Mouse (Mus musculus): Measurements from ENCODE around the gene Wdfy4. TPM values are rescaled to one million over a fixed set of nuclear protein-coding genes. Genes with fewer than 3 reads are reported as not detected.

Wdfy4 gene
- polyA plus RNA-seq (2015; fragmentation: Nextera tagmentation; extraction: Ambion mirVana): 1.2 and 2.1 TPM in 2 replicates

- H3K36me3 ChIP-seq (replicated peaks): no peaks in the 10 kb centered on the region
- no peak within 1 kb of the TSS; the same call in 1 of the 2 replicates for H3K27ac ChIP-seq (replicated peaks)
- no peak within 1 kb of the TSS for H3K9ac ChIP-seq
- no peaks in the 10 kb centered on the region for H3K9me3 ChIP-seq (replicated peaks)
- 26% methylated on average over 11 of the region's 11 CpGs for WGBS (ENCODE audit: insufficient replicate concordance)
- no peaks in the 10 kb centered on the region for H3K27me3 ChIP-seq
- H3K4me1 ChIP-seq (replicated peaks): no peaks in the 10 kb centered on the region
- peak; percentile 25; the same call in 1 of the 2 replicates for ATAC-seq (ENCODE audit: insufficient read depth)
- H3K4me2 ChIP-seq: peak within 1 kb of the TSS; percentile 37
- peak within 1 kb of the TSS; percentile 39 for H3K4me3 ChIP-seq (replicated peaks)
Measured at GRCm38 (mm10) chr14:33185068-33185800, at the start of gene Wdfy4. Wdfy4 (minus strand) TSS chr14:33185508.

GRCm38 (mm10) chr14:33232048-33232447 lies 46.7 kb upstream of the Wdfy4 start:
- no peaks in the 10 kb centered on the region for H3K4me1 ChIP-seq (replicated peaks)
- WGBS (ENCODE audit: insufficient replicate concordance): 18% methylated on average over 5 of the region's 5 CpGs
- no peak for ATAC-seq (ENCODE audit: insufficient read depth)
- H3K9me3 ChIP-seq (replicated peaks): no peaks in the 10 kb centered on the region
- H3K4me2 ChIP-seq: no peak overlapping the region
- H3K4me3 ChIP-seq (replicated peaks): no peak overlapping the region
- H3K9ac ChIP-seq: no peak overlapping the region
- no peak overlapping the region for H3K27ac ChIP-seq (replicated peaks)
- H3K27me3 ChIP-seq: no peaks in the 10 kb centered on the region
- no peaks in the 10 kb centered on the region for H3K36me3 ChIP-seq (replicated peaks)

DNA sequence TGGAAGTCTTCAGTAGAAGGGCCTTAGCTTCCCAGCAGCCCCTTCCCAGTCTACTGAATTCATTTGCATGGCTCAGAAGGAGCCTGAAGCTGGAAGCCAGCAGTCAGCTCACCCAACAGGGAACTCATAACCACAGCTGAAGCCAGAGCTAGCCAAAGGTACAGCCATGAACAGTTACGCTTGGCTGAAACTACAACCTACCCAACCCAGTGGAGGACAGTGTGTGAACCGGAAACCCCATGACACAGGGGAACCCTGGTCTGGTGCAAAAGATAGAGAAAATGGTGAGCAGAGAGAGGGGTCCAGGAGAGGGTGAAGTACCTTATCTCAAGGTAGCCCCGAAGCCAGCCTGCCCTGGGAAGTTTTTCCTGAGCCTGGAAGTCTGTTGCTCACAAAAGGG lies 46.0 kb upstream of the Wdfy4 start:
- H3K36me3 ChIP-seq (replicated peaks): no peaks in the 10 kb centered on the region
- WGBS (ENCODE audit: insufficient replicate concordance): 31% methylated on average over 3 of the region's 3 CpGs
- H3K9ac ChIP-seq: no peak overlapping the region
- H3K27me3 ChIP-seq: no peaks in the 10 kb centered on the region
- no peaks in the 10 kb centered on the region for H3K4me1 ChIP-seq (replicated peaks)
- ATAC-seq (ENCODE audit: insufficient read depth): no peak
- H3K27ac ChIP-seq (replicated peaks): no peak overlapping the region
- H3K4me3 ChIP-seq (replicated peaks): no peak overlapping the region
- H3K4me2 ChIP-seq: no peak overlapping the region
- no peaks in the 10 kb centered on the region for H3K9me3 ChIP-seq (replicated peaks)

DNA sequence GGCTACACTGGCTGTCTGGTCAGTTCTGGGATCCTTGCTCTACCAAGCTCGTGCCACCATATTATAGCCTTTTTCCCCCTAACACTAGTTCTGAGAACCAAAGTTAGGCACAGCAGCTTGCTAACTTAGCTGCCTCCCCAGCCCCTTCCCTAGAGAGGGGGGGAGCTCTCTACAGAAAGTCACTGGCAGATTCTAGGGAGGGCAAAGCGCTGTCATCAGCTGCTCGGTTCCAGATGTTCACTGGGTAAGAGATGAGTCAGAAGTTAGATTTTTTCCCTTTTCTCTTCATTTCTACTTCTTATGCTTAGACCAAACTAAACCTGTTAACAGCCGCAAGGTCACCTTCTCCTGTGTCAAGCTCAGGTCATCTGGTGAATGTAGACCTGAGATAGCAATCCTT lies 45.4 kb upstream of the Wdfy4 start:
- no peaks in the 10 kb centered on the region for H3K36me3 ChIP-seq (replicated peaks)
- H3K27me3 ChIP-seq: no peaks in the 10 kb centered on the region
- H3K4me3 ChIP-seq (replicated peaks): no peak overlapping the region
- H3K4me1 ChIP-seq (replicated peaks): no peaks in the 10 kb centered on the region
- H3K27ac ChIP-seq (replicated peaks): no peak overlapping the region
- 59% methylated on average over 4 of the region's 4 CpGs for WGBS (ENCODE audit: insufficient replicate concordance)
- no peak overlapping the region for H3K4me2 ChIP-seq
- no peak overlapping the region for H3K9ac ChIP-seq
- H3K9me3 ChIP-seq (replicated peaks): no peaks in the 10 kb centered on the region
- ATAC-seq (ENCODE audit: insufficient read depth): no peak

DNA sequence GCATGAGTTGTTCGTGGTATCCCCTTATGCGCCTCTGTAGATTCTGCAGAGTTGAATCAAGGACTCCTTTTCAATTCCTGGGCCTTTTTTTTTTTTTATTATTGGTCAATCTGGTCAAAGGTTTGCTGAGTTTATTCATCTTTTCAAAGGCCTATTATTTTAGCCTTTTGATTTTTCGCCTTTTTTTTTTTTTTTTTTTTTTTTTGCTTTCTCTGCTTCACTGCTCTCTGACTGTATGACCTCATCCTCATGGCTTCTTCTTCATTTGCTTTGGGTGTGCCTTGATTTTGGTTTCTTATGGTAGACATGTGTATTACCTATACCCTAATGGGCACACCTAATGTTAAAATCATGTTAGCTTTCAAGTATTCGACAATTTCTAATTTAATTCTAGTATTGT lies 39.9 kb upstream of the Wdfy4 start:
- Histone ChIP-seq H3K36me3 (replicated peaks) (no peaks in the 10 kb centered on the region), H3K27me3 (no peaks in the 10 kb centered on the region), H3K4me3 (replicated peaks) (no peak overlapping the region), H3K4me1 (replicated peaks) (no peaks in the 10 kb centered on the region), H3K9me3 (replicated peaks) (no peaks in the 10 kb centered on the region), H3K4me2 (no peak overlapping the region), H3K27ac (replicated peaks) (no peak overlapping the region), H3K9ac (no peak overlapping the region)
- 52% methylated on average over 4 of the region's 4 CpGs for WGBS (ENCODE audit: insufficient replicate concordance)
- ATAC-seq (ENCODE audit: insufficient read depth): no peak

- Histone ChIP-seq H3K27me3 (peaks cover 19% of the 10 kb centered on the region), H3K4me3 (replicated peaks) (no peak overlapping the region), H3K4me1 (replicated peaks) (peaks cover 16% of the 10 kb centered on the region), H3K4me2 (no peak overlapping the region), H3K36me3 (replicated peaks) (no peaks in the 10 kb centered on the region), H3K9me3 (replicated peaks) (no peaks in the 10 kb centered on the region), H3K9ac (no peak overlapping the region), H3K27ac (replicated peaks) (no peak overlapping the region)
- no peak for ATAC-seq (ENCODE audit: insufficient read depth)
- 57% methylated on average over 19 of the region's 19 CpGs for WGBS (ENCODE audit: insufficient replicate concordance)
Measured at GRCm38 (mm10) chr14:33216343-33217208, 31.3 kb upstream of the Wdfy4 start.

GRCm38 (mm10) chr14:33215163-33215562 lies 29.9 kb upstream of the Wdfy4 start:
- no peak overlapping the region for H3K4me3 ChIP-seq (replicated peaks)
- no peak overlapping the region for H3K4me2 ChIP-seq
- H3K4me1 ChIP-seq (replicated peaks): peaks cover 16% of the 10 kb centered on the region
- H3K9me3 ChIP-seq (replicated peaks): no peaks in the 10 kb centered on the region
- H3K27ac ChIP-seq (replicated peaks): no peak overlapping the region
- no peak for ATAC-seq (ENCODE audit: insufficient read depth)
- 35% methylated on average over 1 of the region's 1 CpGs for WGBS (ENCODE audit: insufficient replicate concordance)
- peaks cover 19% of the 10 kb centered on the region for H3K27me3 ChIP-seq
- H3K9ac ChIP-seq: no peak overlapping the region
- no peaks in the 10 kb centered on the region for H3K36me3 ChIP-seq (replicated peaks)

DNA sequence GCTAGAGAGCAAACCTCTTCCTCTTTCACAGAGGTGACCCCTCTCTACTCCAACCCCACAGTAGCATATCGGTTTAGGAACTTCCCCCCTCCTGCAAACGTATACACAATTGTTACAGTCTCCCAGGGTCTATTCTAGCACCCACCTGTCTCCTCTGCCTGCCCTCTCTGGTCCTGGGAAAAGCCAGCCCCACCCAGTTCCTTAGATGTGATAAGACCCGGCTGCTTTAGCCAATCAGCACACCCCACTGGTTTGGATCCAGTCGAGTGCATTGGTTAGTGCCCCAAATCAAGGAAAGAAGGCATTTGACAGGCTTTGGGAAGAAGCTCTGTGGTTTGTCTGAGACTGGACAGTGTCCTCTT lies 29.4 kb upstream of the Wdfy4 start:
- peak overlapping the region; percentile 29; the same call in 1 of the 2 replicates for H3K4me2 ChIP-seq
- 6% methylated on average over 4 of the region's 4 CpGs for WGBS (ENCODE audit: insufficient replicate concordance)
- no peak overlapping the region for H3K27ac ChIP-seq (replicated peaks)
- no peak overlapping the region for H3K4me3 ChIP-seq (replicated peaks)
- peaks cover 19% of the 10 kb centered on the region for H3K27me3 ChIP-seq
- no peaks in the 10 kb centered on the region for H3K36me3 ChIP-seq (replicated peaks)
- peak; percentile 41 for ATAC-seq (ENCODE audit: insufficient read depth)
- H3K4me1 ChIP-seq (replicated peaks): peaks cover 16% of the 10 kb centered on the region
- no peaks in the 10 kb centered on the region for H3K9me3 ChIP-seq (replicated peaks)
- no peak overlapping the region for H3K9ac ChIP-seq

GRCm38 (mm10) chr14:33213823-33214766 lies 28.8 kb upstream of the Wdfy4 start, which contains the start of gene Arhgap22:
Arhgap22 (plus strand) TSS chr14:33214026.
- 6% methylated on average over 28 of the region's 28 CpGs for WGBS (ENCODE audit: insufficient replicate concordance)
- H3K4me3 ChIP-seq (replicated peaks): no peak within 1 kb of the TSS

GRCm38 (mm10) chr14:33212958-33213309 lies 27.6 kb upstream of the Wdfy4 start:
- Histone ChIP-seq H3K36me3 (replicated peaks) (no peaks in the 10 kb centered on the region), H3K9me3 (replicated peaks) (no peaks in the 10 kb centered on the region), H3K4me1 (replicated peaks) (peaks cover 16% of the 10 kb centered on the region), H3K4me3 (replicated peaks) (no peak overlapping the region), H3K27ac (replicated peaks) (no peak overlapping the region), H3K4me2 (no peak overlapping the region), H3K9ac (no peak overlapping the region), H3K27me3 (peaks cover 19% of the 10 kb centered on the region)
- no peak for ATAC-seq (ENCODE audit: insufficient read depth)
- 78% methylated on average over 12 of the region's 12 CpGs for WGBS (ENCODE audit: insufficient replicate concordance)

More at GRCm38 (mm10) chr14:33213823-33214766, 28.8 kb upstream of the Wdfy4 start, which contains the start of gene Arhgap22:
- H3K27me3 ChIP-seq: peaks cover 19% of the 10 kb centered on the region
- no peak within 1 kb of the TSS for H3K27ac ChIP-seq (replicated peaks)
- H3K4me2 ChIP-seq: peak within 1 kb of the TSS; percentile 29
- H3K9ac ChIP-seq: no peak within 1 kb of the TSS
- H3K4me1 ChIP-seq (replicated peaks): peaks cover 16% of the 10 kb centered on the region
- peak; percentile 87 for ATAC-seq (ENCODE audit: insufficient read depth)
- H3K9me3 ChIP-seq (replicated peaks): no peaks in the 10 kb centered on the region
- H3K36me3 ChIP-seq (replicated peaks): no peaks in the 10 kb centered on the region
